Mouse (Mus musculus): ENCODE data around the gene Foxred2. TPM values are rescaled to one million over a fixed set of nuclear protein-coding genes. Genes with fewer than 3 reads are reported as not detected.

Gene Foxred2
- 2.5 and 2.6 TPM in 2 replicates for polyA plus RNA-seq (2015; fragmentation: Nextera tagmentation; extraction: Ambion mirVana)

- Histone ChIP-seq H3K9ac (peak within 1 kb of the TSS; percentile 55), H3K4me1 (replicated peaks) (peaks cover 14% of the 10 kb centered on the region), H3K36me3 (peaks cover 26% of the 10 kb centered on the region), H3K27ac (no peak within 1 kb of the TSS), H3K27me3 (replicated peaks) (peaks cover 13% of the 10 kb centered on the region), H3K4me3 (replicated peaks) (peak within 1 kb of the TSS; percentile 53), H3K4me2 (replicated peaks) (peak within 1 kb of the TSS; percentile 94), H3K9me3 (no peaks in the 10 kb centered on the region)
- under 1% methylated on average over 39 of the region's 39 CpGs for WGBS
- ATAC-seq, result peak; percentile 92
Observed at GRCm38 (mm10) chr15:77956404-77956901, at the start of gene Foxred2. Foxred2 (minus strand) TSS chr15:77956722.

GRCm38 (mm10) chr15:78003929-78004328, 47.4 kb upstream of the Foxred2 start:
- H3K27ac ChIP-seq, result no peak overlapping the region
- peak; percentile 66; the same call in 1 of the 2 replicates for ATAC-seq
- H3K4me1 ChIP-seq (replicated peaks), result no peaks in the 10 kb centered on the region
- H3K4me3 ChIP-seq (replicated peaks), result no peak overlapping the region
- no peaks in the 10 kb centered on the region for H3K27me3 ChIP-seq (replicated peaks)
- H3K36me3 ChIP-seq, result no peaks in the 10 kb centered on the region
- 46% methylated on average over 9 of the region's 9 CpGs for WGBS
- no peak overlapping the region for H3K4me2 ChIP-seq (replicated peaks)
- no peak overlapping the region for H3K9ac ChIP-seq
- H3K9me3 ChIP-seq, result no peaks in the 10 kb centered on the region

- H3K4me3 ChIP-seq (replicated peaks), result no peak overlapping the region
- H3K36me3 ChIP-seq, result no peaks in the 10 kb centered on the region
- no peak overlapping the region for H3K4me2 ChIP-seq (replicated peaks)
- H3K9me3 ChIP-seq, result no peaks in the 10 kb centered on the region
- H3K27ac ChIP-seq, result no peak overlapping the region
- H3K27me3 ChIP-seq (replicated peaks), result no peaks in the 10 kb centered on the region; the same call in 1 of the 2 replicates
- H3K9ac ChIP-seq, result no peak overlapping the region
- 29% methylated on average over 5 of the region's 5 CpGs for WGBS
- H3K4me1 ChIP-seq (replicated peaks), result no peaks in the 10 kb centered on the region
- ATAC-seq, result no peak
Observed at GRCm38 (mm10) chr15:78001400-78001799, 44.9 kb upstream of the Foxred2 start.

GRCm38 (mm10) chr15:77988541-77988940, 32.0 kb upstream of the Foxred2 start:
- no peaks in the 10 kb centered on the region for H3K9me3 ChIP-seq
- H3K4me1 ChIP-seq (replicated peaks), result no peaks in the 10 kb centered on the region
- no peak for ATAC-seq
- H3K36me3 ChIP-seq, result no peaks in the 10 kb centered on the region
- no peak overlapping the region for H3K4me3 ChIP-seq (replicated peaks)
- 74% methylated on average over 5 of the region's 5 CpGs for WGBS
- H3K4me2 ChIP-seq (replicated peaks), result no peak overlapping the region
- H3K27me3 ChIP-seq (replicated peaks), result no peaks in the 10 kb centered on the region
- no peak overlapping the region for H3K27ac ChIP-seq
- H3K9ac ChIP-seq, result no peak overlapping the region

GRCm38 (mm10) chr15:77983391-77983790, 26.9 kb upstream of the Foxred2 start:
- Histone ChIP-seq H3K27me3 (replicated peaks) (0 out of 2 replicates have a peak, but pooled peaks cover 3% of the 10 kb centered on the region), H3K4me3 (replicated peaks) (no peak overlapping the region), H3K4me2 (replicated peaks) (no peak overlapping the region), H3K9me3 (no peaks in the 10 kb centered on the region), H3K4me1 (replicated peaks) (no peaks in the 10 kb centered on the region), H3K9ac (no peak overlapping the region), H3K27ac (no peak overlapping the region), H3K36me3 (no peaks in the 10 kb centered on the region)
- 18% methylated on average over 3 of the region's 3 CpGs for WGBS
- no peak for ATAC-seq

GRCm38 (mm10) chr15:77982195-77982939, 25.8 kb upstream of the Foxred2 start:
- no peaks in the 10 kb centered on the region for H3K9me3 ChIP-seq
- no peak overlapping the region for H3K4me3 ChIP-seq (replicated peaks)
- no peak overlapping the region for H3K4me2 ChIP-seq (replicated peaks)
- H3K36me3 ChIP-seq, result no peaks in the 10 kb centered on the region
- no peak for ATAC-seq
- H3K9ac ChIP-seq, result no peak overlapping the region
- no peak overlapping the region for H3K27ac ChIP-seq
- H3K4me1 ChIP-seq (replicated peaks), result no peaks in the 10 kb centered on the region
- 27% methylated on average over 18 of the region's 18 CpGs for WGBS
- H3K27me3 ChIP-seq (replicated peaks), result 0 out of 2 replicates have a peak, but pooled peaks cover 3% of the 10 kb centered on the region

- Histone ChIP-seq H3K36me3 (no peaks in the 10 kb centered on the region), H3K4me3 (replicated peaks) (no peak overlapping the region), H3K9ac (no peak overlapping the region), H3K9me3 (no peaks in the 10 kb centered on the region), H3K27me3 (replicated peaks) (0 out of 2 replicates have a peak, but pooled peaks cover 3% of the 10 kb centered on the region), H3K27ac (no peak overlapping the region), H3K4me2 (replicated peaks) (no peak overlapping the region), H3K4me1 (replicated peaks) (no peaks in the 10 kb centered on the region)
- no peak for ATAC-seq
- WGBS, result 74% methylated on average over 5 of the region's 5 CpGs
Observed at GRCm38 (mm10) chr15:77981181-77981680, 24.7 kb upstream of the Foxred2 start.

GRCm38 (mm10) chr15:77979427-77979865, 22.9 kb upstream of the Foxred2 start:
- H3K4me2 ChIP-seq (replicated peaks), result no peak overlapping the region
- H3K36me3 ChIP-seq, result no peaks in the 10 kb centered on the region
- H3K4me1 ChIP-seq (replicated peaks), result no peaks in the 10 kb centered on the region
- 0 out of 2 replicates have a peak, but pooled peaks cover 3% of the 10 kb centered on the region for H3K27me3 ChIP-seq (replicated peaks)
- no peaks in the 10 kb centered on the region for H3K9me3 ChIP-seq
- 85% methylated on average over 10 of the region's 10 CpGs for WGBS
- no peak overlapping the region for H3K27ac ChIP-seq
- H3K4me3 ChIP-seq (replicated peaks), result no peak overlapping the region
- no peak overlapping the region for H3K9ac ChIP-seq
- no peak for ATAC-seq

- Histone ChIP-seq H3K27ac (no peak overlapping the region), H3K36me3 (no peaks in the 10 kb centered on the region), H3K4me3 (replicated peaks) (no peak overlapping the region), H3K27me3 (replicated peaks) (0 out of 2 replicates have a peak, but pooled peaks cover 3% of the 10 kb centered on the region), H3K9ac (no peak overlapping the region), H3K4me2 (replicated peaks) (no peak overlapping the region), H3K9me3 (no peaks in the 10 kb centered on the region), H3K4me1 (replicated peaks) (no peaks in the 10 kb centered on the region)
- ATAC-seq, result no peak
- WGBS, result 57% methylated on average over 3 of the region's 3 CpGs
Observed at GRCm38 (mm10) chr15:77977663-77978062, 21.1 kb upstream of the Foxred2 start.

GRCm38 (mm10) chr15:77974165-77974841, 17.8 kb upstream of the Foxred2 start:
- H3K4me3 ChIP-seq (replicated peaks), result no peak overlapping the region
- H3K9ac ChIP-seq, result no peak overlapping the region
- ATAC-seq, result no peak
- 66% methylated on average over 6 of the region's 6 CpGs for WGBS
- peaks cover 3% of the 10 kb centered on the region for H3K4me1 ChIP-seq (replicated peaks)
- H3K36me3 ChIP-seq, result no peaks in the 10 kb centered on the region
- H3K4me2 ChIP-seq (replicated peaks), result no peak overlapping the region
- no peak overlapping the region for H3K27ac ChIP-seq
- 0 out of 2 replicates have a peak, but pooled peaks cover under 1% of the 10 kb centered on the region for H3K27me3 ChIP-seq (replicated peaks)
- H3K9me3 ChIP-seq, result no peaks in the 10 kb centered on the region

GRCm38 (mm10) chr15:77970470-77971292, 14.2 kb upstream of the Foxred2 start, which contains the start of gene Eif3d:
Eif3d (minus strand) TSS chr15:77970813.
- Histone ChIP-seq H3K4me1 (replicated peaks) (peaks cover 8% of the 10 kb centered on the region), H3K36me3 (peaks cover 23% of the 10 kb centered on the region), H3K9me3 (no peaks in the 10 kb centered on the region), H3K27ac (peak within 1 kb of the TSS; percentile 100), H3K9ac (peak within 1 kb of the TSS; percentile 87), H3K4me2 (replicated peaks) (peak within 1 kb of the TSS; percentile 79), H3K27me3 (replicated peaks) (no peaks in the 10 kb centered on the region), H3K4me3 (replicated peaks) (peak within 1 kb of the TSS; percentile 70)
- WGBS, result under 1% methylated on average over 72 of the region's 72 CpGs
- peak; percentile 92 for ATAC-seq
